Mouse (Mus musculus) neural tube, embryonic 13.5 days (tissue): ENCODE results near the gene Mogs. TPM values are rescaled to one million over a fixed set of nuclear protein-coding genes. Genes with fewer than 3 reads are reported as not detected.

ENCODE experiments used
- ATAC-seq: fragments of 200-750 bp; cut with Nextera tagmentation; 2 replicates; pipeline ENCODE4 v1.8.0; 2017; ENCODE audit warnings: low read depth, mild to moderate bottlenecking, moderate TSS enrichment, moderate library complexity
- H3K27ac ChIP-seq: fragments of 300-500 bp; sonication (generic); replicated peaks from 2 replicates; pipeline ENCODE4 v1.5.1; 2015; ENCODE audit warnings: moderate library complexity, mild to moderate bottlenecking, inconsistent platforms
- H3K27me3 ChIP-seq: fragments of 300-500 bp; sonication (generic); 2 replicates; pipeline ENCODE4 v1.6.1; 2015; ENCODE audit warnings: mild to moderate bottlenecking, inconsistent platforms
- H3K36me3 ChIP-seq: fragments of 300-500 bp; sonication (generic); 2 replicates; pipeline ENCODE4 v1.6.1; 2015; ENCODE audit warnings: mild to moderate bottlenecking, inconsistent platforms
- H3K4me1 ChIP-seq: fragments of 300-500 bp; sonication (generic); replicated peaks from 2 replicates; pipeline ENCODE4 v1.6.1; 2015; ENCODE audit warnings: inconsistent platforms
- H3K4me2 ChIP-seq: fragments of 300-500 bp; sonication (generic); 2 replicates; pipeline ENCODE4 v1.6.1; 2015; ENCODE audit warnings: inconsistent platforms, mild to moderate bottlenecking, moderate library complexity
- H3K4me3 ChIP-seq: fragments of 300-500 bp; sonication (generic); 2 replicates; pipeline ENCODE4 v1.5.1; 2015; ENCODE audit warnings: mild to moderate bottlenecking, inconsistent platforms
- H3K9ac ChIP-seq: fragments of 300-500 bp; sonication (generic); 2 replicates; pipeline ENCODE4 v1.6.1; 2015; ENCODE audit warnings: moderate library complexity, mild to moderate bottlenecking, inconsistent platforms
- H3K9me3 ChIP-seq: fragments of 300-500 bp; sonication (generic); 2 replicates; pipeline ENCODE4 v1.6.1; 2016; ENCODE audit warnings: inconsistent platforms
- WGBS: fragments of 180-500 bp; shearing (Covaris S2); methylation state at CpG from one replicate; pipeline ENCODE4 v1.1.7; 2015; 5-methylcytosine and 5-hydroxymethylcytosine counted together
- polyA plus RNA-seq: library from polyadenylated mRNA; unstranded; fragments of >200 nt; fragmentation: Nextera tagmentation; extraction: Ambion mirVana; gene quantifications from 2 replicates; pipeline ENCODE4 v1.2.1, GENCODE M21; 2015

Mogs gene
- polyA plus RNA-seq = 26.8 and 29.1 TPM in 2 replicates

GRCm38 (mm10) chr6:83115011-83115671 is at the start of gene Mogs:
Mogs (plus strand) TSS chr6:83115496.
- H3K4me1 ChIP-seq = peaks cover 57% of the 10 kb centered on the region
- ATAC-seq = peak; percentile 86
- peaks cover 41% of the 10 kb centered on the region for H3K36me3 ChIP-seq
- H3K4me2 ChIP-seq = peak within 1 kb of the TSS; percentile 99
- H3K4me3 ChIP-seq = peak within 1 kb of the TSS; percentile 83
- WGBS = 1% methylated on average over 53 of the region's 58 CpGs
- H3K9me3 ChIP-seq = no peaks in the 10 kb centered on the region
- H3K27ac ChIP-seq = peak within 1 kb of the TSS; percentile 82
- no peaks in the 10 kb centered on the region for H3K27me3 ChIP-seq
- H3K9ac ChIP-seq = peak within 1 kb of the TSS; percentile 91

GRCm38 (mm10) chr6:83065995-83066394 is 49.3 kb upstream of the Mogs start:
- Histone ChIP-seq H3K27me3 (peaks cover 100% of the 10 kb centered on the region), H3K36me3 (no peaks in the 10 kb centered on the region), H3K4me3 (no peak overlapping the region), H3K9ac (no peak overlapping the region), H3K4me1 (peaks cover 19% of the 10 kb centered on the region), H3K4me2 (no peak overlapping the region), H3K27ac (no peak overlapping the region), H3K9me3 (no peaks in the 10 kb centered on the region)
- WGBS = 49% methylated on average over 8 of the region's 8 CpGs
- no peak for ATAC-seq

- Histone ChIP-seq H3K4me2 (no peak overlapping the region), H3K9ac (no peak overlapping the region), H3K4me1 (peaks cover 23% of the 10 kb centered on the region), H3K27me3 (peaks cover 100% of the 10 kb centered on the region), H3K27ac (no peak overlapping the region), H3K9me3 (no peaks in the 10 kb centered on the region), H3K36me3 (no peaks in the 10 kb centered on the region), H3K4me3 (no peak overlapping the region)
- WGBS = 35% methylated on average over 6 of the region's 6 CpGs
- ATAC-seq = no peak
Measured at GRCm38 (mm10) chr6:83066441-83066840, 48.9 kb upstream of the Mogs start.

- Histone ChIP-seq H3K27me3 (peaks cover 100% of the 10 kb centered on the region), H3K36me3 (no peaks in the 10 kb centered on the region), H3K9ac (peak overlapping the region; percentile 38; the same call in 1 of the 2 replicates), H3K4me3 (peak overlapping the region; percentile 31), H3K27ac (no peak overlapping the region), H3K4me2 (peak overlapping the region; percentile 43), H3K4me1 (peaks cover 26% of the 10 kb centered on the region), H3K9me3 (no peaks in the 10 kb centered on the region)
- WGBS = 5% methylated on average over 8 of the region's 8 CpGs
- ATAC-seq = no peak
Measured at GRCm38 (mm10) chr6:83068221-83068620, 47.1 kb upstream of the Mogs start.

- Histone ChIP-seq H3K27me3 (peaks cover 99% of the 10 kb centered on the region), H3K9ac (peak overlapping the region; percentile 38; the same call in 1 of the 2 replicates), H3K27ac (no peak overlapping the region), H3K4me2 (peak overlapping the region; percentile 43), H3K4me1 (peaks cover 26% of the 10 kb centered on the region), H3K9me3 (no peaks in the 10 kb centered on the region), H3K36me3 (no peaks in the 10 kb centered on the region), H3K4me3 (peak overlapping the region; percentile 31)
- no peak for ATAC-seq
- WGBS = under 1% methylated on average over 81 of the region's 81 CpGs
Measured at GRCm38 (mm10) chr6:83068706-83069487, 46.4 kb upstream of the Mogs start.

GRCm38 (mm10) chr6:83069488-83070246 is 45.6 kb upstream of the Mogs start:
- no peaks in the 10 kb centered on the region for H3K9me3 ChIP-seq
- H3K4me1 ChIP-seq = peaks cover 26% of the 10 kb centered on the region
- peak; percentile 4; the same call in 1 of the 2 replicates for ATAC-seq
- H3K36me3 ChIP-seq = no peaks in the 10 kb centered on the region
- H3K27me3 ChIP-seq = peaks cover 99% of the 10 kb centered on the region
- peak overlapping the region; percentile 31 for H3K4me3 ChIP-seq
- H3K4me2 ChIP-seq = peak overlapping the region; percentile 43
- under 1% methylated on average over 69 of the region's 69 CpGs for WGBS
- H3K27ac ChIP-seq = no peak overlapping the region
- peak overlapping the region; percentile 50 for H3K9ac ChIP-seq

GRCm38 (mm10) chr6:83070247-83070310 is 45.2 kb upstream of the Mogs start, which contains the start of gene Tlx2:
Tlx2 (minus strand) TSS chr6:83070293.
- peak within 1 kb of the TSS; percentile 43 for H3K4me2 ChIP-seq
- ATAC-seq = 0 out of 2 replicates have a peak, but pooled peaks have one; percentile 1
- H3K4me1 ChIP-seq = peaks cover 26% of the 10 kb centered on the region
- WGBS = 0% methylated on average over 10 of the region's 10 CpGs
- H3K27ac ChIP-seq = peak within 1 kb of the TSS; percentile 56
- peak within 1 kb of the TSS; percentile 50 for H3K9ac ChIP-seq
- no peaks in the 10 kb centered on the region for H3K9me3 ChIP-seq
- peak within 1 kb of the TSS; percentile 31 for H3K4me3 ChIP-seq
- H3K27me3 ChIP-seq = peaks cover 99% of the 10 kb centered on the region
- H3K36me3 ChIP-seq = no peaks in the 10 kb centered on the region

- Histone ChIP-seq H3K36me3 (no peaks in the 10 kb centered on the region), H3K9ac (peak overlapping the region; percentile 50), H3K27ac (peak overlapping the region; percentile 56), H3K4me2 (peak overlapping the region; percentile 43), H3K9me3 (no peaks in the 10 kb centered on the region), H3K27me3 (peaks cover 99% of the 10 kb centered on the region), H3K4me3 (peak overlapping the region; percentile 31), H3K4me1 (peaks cover 26% of the 10 kb centered on the region)
- peak; percentile 44; the same call in 1 of the 2 replicates for ATAC-seq
- WGBS = under 1% methylated on average over 58 of the region's 58 CpGs
Measured at GRCm38 (mm10) chr6:83070311-83071219, 44.7 kb upstream of the Mogs start.

GRCm38 (mm10) chr6:83071220-83071619 is 44.1 kb upstream of the Mogs start:
- 0% methylated on average over 24 of the region's 24 CpGs for WGBS
- H3K4me2 ChIP-seq = peak overlapping the region; percentile 43
- H3K27ac ChIP-seq = peak overlapping the region; percentile 56
- peaks cover 99% of the 10 kb centered on the region for H3K27me3 ChIP-seq
- H3K9me3 ChIP-seq = no peaks in the 10 kb centered on the region
- peak overlapping the region; percentile 50; the same call in 1 of the 2 replicates for H3K9ac ChIP-seq
- H3K4me3 ChIP-seq = peak overlapping the region; percentile 31
- peaks cover 26% of the 10 kb centered on the region for H3K4me1 ChIP-seq
- ATAC-seq = peak; percentile 55
- no peaks in the 10 kb centered on the region for H3K36me3 ChIP-seq

GRCm38 (mm10) chr6:83074979-83075378 is 40.3 kb upstream of the Mogs start:
- H3K9me3 ChIP-seq = no peaks in the 10 kb centered on the region
- H3K36me3 ChIP-seq = no peaks in the 10 kb centered on the region
- H3K27ac ChIP-seq = no peak overlapping the region
- H3K27me3 ChIP-seq = peaks cover 71% of the 10 kb centered on the region
- ATAC-seq = no peak
- peaks cover 35% of the 10 kb centered on the region for H3K4me1 ChIP-seq
- no peak overlapping the region for H3K9ac ChIP-seq
- 34% methylated on average over 2 of the region's 2 CpGs for WGBS
- no peak overlapping the region for H3K4me2 ChIP-seq
- H3K4me3 ChIP-seq = no peak overlapping the region

GRCm38 (mm10) chr6:83077630-83078323 is 37.5 kb upstream of the Mogs start, which contains the start of gene Pcgf1:
Pcgf1 (plus strand) TSS chr6:83077869.
- Histone ChIP-seq H3K9me3 (no peaks in the 10 kb centered on the region), H3K4me3 (peak within 1 kb of the TSS; percentile 73), H3K36me3 (peaks cover 22% of the 10 kb centered on the region), H3K9ac (peak within 1 kb of the TSS; percentile 83), H3K27me3 (peaks cover 55% of the 10 kb centered on the region), H3K4me2 (peak within 1 kb of the TSS; percentile 89), H3K27ac (peak within 1 kb of the TSS; percentile 95), H3K4me1 (peaks cover 21% of the 10 kb centered on the region)
- WGBS = under 1% methylated on average over 54 of the region's 54 CpGs
- peak; percentile 94 for ATAC-seq
